Mouse (Mus musculus) cortical plate, adult 2 months (tissue): Measurements from ENCODE around the gene D5Ertd579e. TPM values are rescaled to one million over a fixed set of nuclear protein-coding genes. Genes with fewer than 3 reads are reported as not detected.

Experiments
- H3K27ac ChIP-seq: fragments of 200-500 bp; 2 replicates; pipeline ENCODE4 v1.5.1; 2012; ENCODE audit warnings: low read length, control low read depth, inconsistent platforms; ENCODE audit not compliant: insufficient read depth
- H3K4me1 ChIP-seq: fragments of 200-500 bp; 2 replicates; pipeline ENCODE4 v1.6.1; 2011; ENCODE audit warnings: low read length; ENCODE audit not compliant: control insufficient read depth, insufficient read depth
- H3K4me3 ChIP-seq: fragments of 200-500 bp; 2 replicates; pipeline ENCODE4 v1.5.1; 2011; ENCODE audit warnings: mild to moderate bottlenecking, low read length, control low read depth; ENCODE audit not compliant: insufficient read depth
- CTCF ChIP-seq: fragments of 200-500 bp; IDR thresholded peaks from 2 replicates; pipeline ENCODE4 v1.5.1; 2011; ENCODE audit warnings: mild to moderate bottlenecking, control low read depth, low read length; ENCODE audit not compliant: insufficient read depth; ENCODE audit errors: extremely low read depth
- POLR2A ChIP-seq: fragments of 200-500 bp; IDR thresholded peaks from 2 replicates; pipeline ENCODE4 v1.6.1; 2011; ENCODE audit warnings: mild to moderate bottlenecking, low read length, control low read depth; ENCODE audit not compliant: insufficient read depth; ENCODE audit errors: extremely low read depth
- polyA plus RNA-seq: library from polyadenylated mRNA; depleted of rRNA; stranded (reverse); fragments of >200 nt; gene quantifications from 2 replicates; pipeline ENCODE4 v1.2.3, GENCODE M21; 2012

The D5Ertd579e gene
- polyA plus RNA-seq, 1 experiment = 50.8 TPM

DNA sequence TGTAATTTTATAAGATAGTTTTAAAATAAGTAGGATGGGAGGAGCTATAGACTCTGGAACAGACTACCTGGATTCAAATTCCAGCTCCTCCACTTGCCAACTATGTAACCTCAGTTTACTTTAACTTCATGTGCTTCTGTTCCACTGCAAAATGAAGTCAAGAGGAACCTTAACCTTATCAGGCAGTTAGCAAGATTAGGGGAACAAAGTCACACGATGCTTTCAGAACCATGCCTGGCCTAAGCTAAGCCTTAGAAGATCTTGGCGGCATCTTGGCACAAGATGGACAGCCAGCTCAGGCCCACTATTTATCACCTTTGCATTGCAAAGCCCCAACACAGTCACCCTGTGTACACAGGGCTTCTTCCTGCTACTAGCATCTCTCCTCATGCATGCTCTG, 116.8 kb downstream of the D5Ertd579e start:
- H3K4me3 ChIP-seq = no peak overlapping the region
- TF ChIP-seq POLR2A = no peak
- no peak for TF ChIP-seq CTCF
- H3K27ac ChIP-seq = no peak overlapping the region
- peaks cover 10% of the 10 kb centered on the region; the same call in 1 of the 2 replicates for H3K4me1 ChIP-seq

DNA sequence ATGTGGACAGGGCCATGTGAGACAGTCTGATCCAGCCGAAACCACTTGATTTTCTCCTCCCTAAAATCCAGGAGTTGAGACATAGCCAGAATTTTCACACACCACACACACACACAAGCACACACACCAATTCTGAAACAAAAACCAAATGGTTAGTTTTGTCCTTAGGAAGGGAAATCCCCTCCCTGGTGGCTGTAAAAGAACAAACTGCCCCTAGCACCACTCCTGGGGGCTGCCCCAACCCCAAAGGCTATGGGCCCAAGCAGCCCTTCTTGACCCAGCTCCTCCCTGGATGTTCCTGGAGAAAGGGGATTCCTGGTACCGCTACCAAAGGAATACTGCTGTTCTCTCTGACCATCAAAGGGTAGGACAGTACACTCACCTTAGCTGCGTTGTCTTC, 119.4 kb downstream of the D5Ertd579e start:
- H3K4me3 ChIP-seq = no peak overlapping the region
- TF ChIP-seq CTCF = no peak
- TF ChIP-seq POLR2A = no peak
- peaks cover 15% of the 10 kb centered on the region; the same call in 1 of the 2 replicates for H3K4me1 ChIP-seq
- H3K27ac ChIP-seq = no peak overlapping the region

DNA sequence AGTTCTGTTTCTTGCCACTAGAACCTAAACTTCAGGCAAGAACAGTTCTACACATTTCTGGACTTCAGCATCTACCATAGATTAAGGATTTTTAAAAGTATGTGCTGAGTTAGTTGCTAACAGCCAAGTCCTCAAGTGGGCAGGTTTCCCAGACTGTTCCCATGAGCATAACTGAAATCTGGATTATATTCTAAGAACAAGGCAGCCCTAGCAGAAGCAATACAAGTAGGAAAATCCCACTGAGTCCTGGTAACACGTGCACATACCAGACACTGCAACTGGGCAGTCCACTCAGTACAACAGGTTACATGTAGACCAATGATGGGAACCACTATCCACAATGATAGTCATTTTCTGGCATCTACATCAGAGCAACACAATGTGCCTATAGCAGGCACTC, 120.1 kb downstream of the D5Ertd579e start:
- Histone ChIP-seq H3K4me3 (no peak overlapping the region), H3K4me1 (peaks cover 13% of the 10 kb centered on the region; the same call in 1 of the 2 replicates), H3K27ac (peak overlapping the region; percentile 55)
- TF ChIP-seq CTCF (no peak), POLR2A (no peak)

DNA sequence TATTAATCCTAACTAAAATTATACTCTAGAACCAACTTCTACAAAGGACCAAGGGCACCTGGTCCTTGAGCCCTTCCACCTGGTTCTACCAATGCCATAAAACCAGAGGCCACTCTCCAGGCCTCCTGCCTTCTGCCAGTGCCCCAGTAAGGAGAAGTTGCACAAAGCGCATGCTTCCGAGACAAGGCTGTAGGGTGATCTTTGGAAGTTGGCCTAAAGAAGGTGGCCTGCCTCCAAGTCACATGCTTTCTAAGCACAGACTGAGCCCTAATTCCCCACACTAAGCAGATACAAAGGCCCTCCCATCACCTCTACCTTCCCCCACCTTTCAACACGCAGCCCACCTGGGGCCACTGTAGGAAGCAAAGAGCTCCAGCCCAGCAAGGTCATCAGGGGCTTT, 120.6 kb downstream of the D5Ertd579e start:
- Histone ChIP-seq H3K4me3 (no peak overlapping the region), H3K4me1 (peaks cover 15% of the 10 kb centered on the region; the same call in 1 of the 2 replicates), H3K27ac (peak overlapping the region; percentile 55; the same call in 1 of the 2 replicates)
- TF ChIP-seq CTCF (no peak), POLR2A (no peak)

DNA sequence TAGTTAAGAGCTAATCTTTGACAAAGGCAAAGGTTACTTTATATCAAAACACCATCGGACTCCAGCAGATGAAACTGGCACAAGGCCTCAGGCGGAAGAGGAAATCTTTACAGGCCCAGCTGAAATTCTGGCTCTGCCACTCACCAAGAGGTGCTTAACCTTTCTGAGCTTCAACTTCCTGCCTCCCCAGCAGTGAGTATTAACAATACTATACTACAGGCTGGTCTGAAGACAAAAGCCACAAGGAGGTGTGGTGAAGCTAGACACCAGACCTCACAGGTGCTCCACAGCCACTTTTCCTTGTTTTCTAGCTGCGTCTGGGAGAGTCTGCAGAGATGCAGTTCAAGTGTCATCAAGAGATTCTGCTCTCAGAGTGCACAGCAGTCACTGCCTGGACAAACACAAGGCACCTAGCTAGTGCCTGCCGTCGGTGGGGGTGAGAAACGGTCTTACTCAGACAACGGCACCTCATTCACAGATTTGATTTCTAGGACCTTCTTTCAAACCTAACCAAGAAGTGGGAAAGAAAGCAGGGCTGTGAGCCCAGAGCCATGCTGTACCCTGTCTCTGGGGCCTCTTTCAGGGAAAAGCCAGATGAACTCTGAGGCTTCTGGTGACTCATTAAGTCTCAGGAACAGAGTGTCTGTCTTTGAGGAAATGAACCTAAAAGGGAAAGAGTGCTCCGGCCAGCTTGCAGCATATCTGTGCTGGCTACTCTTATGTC, 121.5 kb downstream of the D5Ertd579e start:
- Histone ChIP-seq H3K4me1 (peaks cover 15% of the 10 kb centered on the region; the same call in 1 of the 2 replicates), H3K27ac (no peak overlapping the region)
- no peak for TF ChIP-seq POLR2A
- TF ChIP-seq CTCF = no peak

DNA sequence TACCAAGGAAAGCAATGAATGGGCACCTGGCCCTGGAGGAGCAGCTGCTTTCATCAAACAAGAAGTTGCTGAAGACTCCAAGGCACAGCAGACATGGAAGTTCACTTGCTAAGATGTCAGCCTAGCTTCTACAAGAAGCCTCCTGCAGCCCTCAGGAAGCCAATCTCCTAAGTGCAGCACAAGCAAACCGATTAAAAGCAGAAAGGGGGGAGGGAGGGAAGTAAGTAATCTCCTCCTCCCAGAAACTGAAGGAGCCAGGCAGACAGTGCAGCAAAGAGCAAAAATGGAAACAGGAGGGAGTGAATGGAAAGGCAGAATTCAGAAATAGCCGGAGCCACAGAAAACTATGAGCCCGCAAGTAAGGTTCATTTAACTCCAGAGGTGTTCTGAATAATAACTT, 122.5 kb downstream of the D5Ertd579e start:
- Histone ChIP-seq H3K4me3 (no peak overlapping the region), H3K27ac (0 out of 2 replicates have a peak overlapping the region, but pooled peaks have one; percentile 44), H3K4me1 (peaks cover 15% of the 10 kb centered on the region; the same call in 1 of the 2 replicates)
- no peak for TF ChIP-seq CTCF
- TF ChIP-seq POLR2A = 0 out of 2 replicates have a peak, but pooled peaks have one; percentile 33

More for the DNA sequence above, 121.5 kb downstream of the D5Ertd579e start:
- no peak overlapping the region for H3K4me3 ChIP-seq

DNA sequence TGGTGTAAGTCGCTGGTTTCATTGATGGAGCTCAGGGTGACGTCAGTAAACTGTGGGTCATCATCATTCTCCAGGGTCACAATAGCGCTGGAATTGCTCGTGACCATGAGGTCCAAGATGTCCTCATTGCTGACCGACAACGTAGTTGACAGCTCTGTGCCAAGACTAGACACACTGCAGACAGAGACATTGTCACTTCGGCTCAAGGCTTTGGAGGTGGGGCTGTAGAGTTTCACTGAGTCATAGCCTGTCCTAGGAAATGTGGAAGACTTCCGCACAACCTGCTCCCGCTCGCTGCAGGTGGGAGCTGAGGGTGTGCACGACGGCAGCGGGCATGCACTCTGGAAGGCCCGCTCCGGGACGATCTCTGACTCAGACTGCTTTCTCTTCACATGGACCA, 124.5 kb downstream of the D5Ertd579e start:
- no peak for TF ChIP-seq POLR2A
- no peak for TF ChIP-seq CTCF
- H3K27ac ChIP-seq = no peak overlapping the region
- H3K4me3 ChIP-seq = no peak overlapping the region
- peaks cover 19% of the 10 kb centered on the region for H3K4me1 ChIP-seq

DNA sequence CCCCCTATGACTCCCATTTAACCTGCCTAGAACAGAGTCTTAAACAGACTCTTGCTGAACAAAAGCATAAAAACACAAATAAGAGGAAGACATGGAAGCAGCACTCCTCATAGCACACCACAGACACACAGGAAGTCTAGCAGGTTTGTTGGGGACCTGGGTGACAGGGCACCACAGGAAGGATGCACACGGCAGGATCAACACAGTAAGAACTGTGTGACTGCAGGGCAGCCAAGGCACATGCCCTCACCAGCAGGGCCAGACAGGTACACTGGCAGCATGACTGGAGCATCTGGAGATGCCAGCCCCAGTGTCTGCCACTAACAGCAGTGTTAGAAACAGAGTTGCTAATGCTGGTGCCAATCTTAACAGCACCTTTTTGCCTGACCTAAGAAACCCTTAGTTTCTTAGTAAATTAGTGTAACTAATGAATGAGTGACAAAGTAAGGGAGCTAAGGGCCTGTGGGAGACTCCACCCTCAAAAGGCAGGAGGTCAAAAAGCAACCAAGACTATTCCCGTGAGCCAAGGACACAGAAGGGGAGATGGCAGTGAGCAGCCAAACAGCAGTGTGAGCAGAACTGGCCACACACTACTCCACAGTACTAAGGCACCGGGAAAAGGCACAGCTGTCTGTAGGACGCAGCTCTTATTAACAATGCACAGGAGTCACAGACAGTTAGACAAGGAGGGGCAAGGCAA, 125.1 kb downstream of the D5Ertd579e start:
- no peak for TF ChIP-seq CTCF
- no peak for TF ChIP-seq POLR2A
- Histone ChIP-seq H3K4me1 (peaks cover 19% of the 10 kb centered on the region), H3K4me3 (no peak overlapping the region), H3K27ac (no peak overlapping the region)

DNA sequence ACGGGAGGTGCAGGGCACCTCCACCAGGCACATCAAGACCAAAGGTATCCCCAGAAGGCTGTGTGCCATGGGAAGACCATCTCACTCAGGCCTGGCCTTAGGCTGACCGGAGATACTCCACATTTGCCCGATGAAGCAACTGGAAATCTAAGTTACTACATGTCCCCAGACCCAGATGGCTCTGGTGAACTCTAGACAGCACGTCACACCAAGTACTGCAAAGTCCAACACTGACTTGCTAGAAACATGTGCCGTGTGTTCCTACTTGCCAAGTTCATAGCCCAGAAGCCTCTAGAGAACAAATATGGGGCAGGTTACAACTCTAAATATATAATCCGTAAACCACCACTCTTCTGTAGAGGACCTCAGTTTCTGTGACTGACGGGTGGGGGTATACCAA, 125.7 kb downstream of the D5Ertd579e start:
- no peak for TF ChIP-seq POLR2A
- TF ChIP-seq CTCF = no peak
- peaks cover 17% of the 10 kb centered on the region for H3K4me1 ChIP-seq

More for the DNA sequence above, 125.7 kb downstream of the D5Ertd579e start:
- Histone ChIP-seq H3K27ac (no peak overlapping the region), H3K4me3 (no peak overlapping the region)
